Mouse (Mus musculus) splenic B cell, adult 2 months (primary cell): ENCODE measurements around the gene Kit.

Experiments
- DNase-seq: peaks from one replicate; pipeline ENCODE4 v3.0.0-alpha.2; 2011; ENCODE audit warnings: low read depth, low spot score
- H3K27me3 ChIP-seq: 2 replicates; pipeline ENCODE4 v1.6.1; 2012; ENCODE audit warnings: mild to moderate bottlenecking, low read length, moderate library complexity, mixed read lengths; ENCODE audit not compliant: control insufficient read depth, poor library complexity, insufficient read depth, severe bottlenecking
- H3K36me3 ChIP-seq: 2 replicates; pipeline ENCODE4 v1.6.1; 2012; ENCODE audit warnings: mild to moderate bottlenecking, low read length, moderate library complexity, mixed read lengths; ENCODE audit not compliant: control insufficient read depth, poor library complexity, insufficient read depth, severe bottlenecking

Kit gene

DNA sequence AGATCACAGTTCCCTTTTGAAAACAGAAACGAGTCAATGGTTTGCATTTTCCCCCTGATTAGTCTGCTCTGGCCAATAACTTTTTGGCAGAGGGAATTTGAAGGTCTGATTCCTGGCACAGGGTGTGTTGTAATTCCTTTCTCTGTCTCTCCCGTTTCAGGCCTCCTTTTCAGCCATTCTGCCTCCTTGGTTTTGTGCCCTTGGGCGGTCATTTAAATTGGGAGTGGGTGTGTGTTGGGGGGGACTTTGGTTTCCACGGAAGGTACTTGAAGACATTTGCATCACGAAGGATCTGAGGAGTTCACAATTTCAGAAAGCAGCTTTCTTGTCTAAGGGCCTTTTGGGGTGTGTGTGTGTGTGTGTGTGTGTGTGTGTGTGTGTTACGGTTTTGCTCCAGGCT lies 2.0 kb downstream of the Kit start:
- no peak for DNase-seq
- no peaks in the 10 kb centered on the region for H3K36me3 ChIP-seq

DNA sequence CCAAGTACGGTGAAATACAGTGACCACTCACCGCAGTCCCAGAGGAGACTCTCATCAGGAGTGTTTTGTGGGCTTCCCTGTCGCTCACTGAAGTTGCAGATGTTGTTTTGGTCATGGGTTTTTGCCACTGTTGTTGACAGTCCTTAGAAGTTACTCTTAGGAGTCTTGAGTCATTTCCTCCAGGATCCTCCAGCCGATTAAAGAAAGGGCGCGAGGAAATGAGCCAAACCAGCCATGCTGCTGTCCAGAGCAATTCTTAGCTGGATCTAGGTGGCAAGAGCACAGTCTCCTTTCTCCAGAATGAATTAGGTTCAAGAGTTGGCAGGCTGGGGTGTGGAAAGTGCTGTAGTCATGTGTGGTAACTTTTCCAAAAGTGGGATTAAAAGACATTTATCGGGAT lies 3.4 kb downstream of the Kit start:
- H3K36me3 ChIP-seq, result no peaks in the 10 kb centered on the region
- no peak for DNase-seq
- peaks cover 4% of the 10 kb centered on the region; the same call in 1 of the 2 replicates for H3K27me3 ChIP-seq

More for the DNA sequence above, 2.0 kb downstream of the Kit start:
- peaks cover 4% of the 10 kb centered on the region; the same call in 1 of the 2 replicates for H3K27me3 ChIP-seq

DNA sequence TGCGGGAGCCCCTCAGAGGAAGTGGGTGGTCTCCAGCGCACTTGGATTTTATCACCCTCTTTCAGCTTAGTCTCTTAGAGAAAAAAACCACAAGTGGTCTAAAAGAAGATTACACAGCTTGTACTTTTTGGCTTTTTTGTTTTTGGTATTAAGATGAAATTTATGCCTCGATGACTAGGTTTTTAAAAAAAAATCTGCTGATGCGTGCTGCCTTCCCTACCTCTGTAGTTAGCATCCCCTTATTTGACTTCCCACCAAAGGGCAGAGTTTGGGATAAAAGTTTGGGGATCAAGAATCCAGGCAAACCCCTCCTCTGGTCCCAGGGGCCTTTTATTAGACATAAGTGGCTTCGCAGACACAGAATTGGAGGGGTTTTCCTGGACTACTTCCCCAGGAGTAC lies 4.5 kb downstream of the Kit start:
- Histone ChIP-seq H3K27me3 (peaks cover 4% of the 10 kb centered on the region; the same call in 1 of the 2 replicates), H3K36me3 (no peaks in the 10 kb centered on the region)
- DNase-seq, result no peak

DNA sequence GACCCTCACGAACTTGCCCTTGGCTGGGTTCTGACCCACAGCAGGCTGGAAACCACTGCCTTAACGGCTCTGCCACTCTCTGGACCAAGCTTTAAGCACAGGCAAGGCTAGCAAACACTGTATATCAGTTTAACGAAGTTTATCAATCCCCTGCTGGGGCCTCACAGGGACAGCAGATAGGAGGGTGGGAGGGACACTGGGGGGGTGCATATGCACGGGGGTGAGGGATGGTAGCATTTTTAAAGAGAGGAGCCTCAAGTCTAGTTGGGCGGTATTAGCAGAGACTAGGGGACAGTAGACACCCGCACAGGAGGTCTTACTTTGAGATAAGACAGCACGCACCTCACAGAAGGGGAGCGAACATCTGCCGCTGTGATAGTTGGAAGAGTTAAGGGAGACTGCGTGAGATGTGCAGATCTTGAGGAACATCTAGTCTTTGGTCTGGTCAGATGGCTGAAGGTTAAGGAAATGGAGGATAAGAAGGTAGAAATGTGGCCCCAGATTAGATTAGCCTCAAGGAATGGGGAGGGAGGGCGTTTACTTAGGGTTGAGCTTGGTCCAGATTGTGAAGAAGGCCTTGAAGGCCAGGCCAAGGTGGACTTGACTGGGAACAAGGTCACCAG lies 5.0 kb downstream of the Kit start:
- no peaks in the 10 kb centered on the region for H3K36me3 ChIP-seq
- peaks cover 4% of the 10 kb centered on the region; the same call in 1 of the 2 replicates for H3K27me3 ChIP-seq
- no peak for DNase-seq

DNA sequence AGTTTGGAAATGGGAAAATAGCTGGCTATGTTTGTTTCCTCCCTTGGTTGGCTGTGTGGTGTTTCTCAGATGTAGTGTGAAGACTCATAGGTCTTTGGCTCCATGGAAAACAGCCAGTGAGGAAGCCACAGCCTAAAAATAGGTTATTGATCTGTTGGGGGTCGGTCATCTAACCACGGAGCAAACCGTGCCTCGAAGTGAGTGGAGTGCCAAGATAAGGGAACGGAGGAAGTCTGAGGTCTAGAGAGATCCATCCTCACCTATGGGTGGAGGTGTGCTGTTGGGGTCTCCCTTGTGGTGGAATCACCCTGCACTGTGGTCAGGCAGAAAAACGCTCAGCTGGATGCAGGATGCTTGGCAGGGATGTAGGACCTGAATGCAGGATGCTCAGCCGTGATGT lies 7.2 kb downstream of the Kit start:
- no peak for DNase-seq
- peaks cover 4% of the 10 kb centered on the region; the same call in 1 of the 2 replicates for H3K27me3 ChIP-seq
- no peaks in the 10 kb centered on the region for H3K36me3 ChIP-seq

DNA sequence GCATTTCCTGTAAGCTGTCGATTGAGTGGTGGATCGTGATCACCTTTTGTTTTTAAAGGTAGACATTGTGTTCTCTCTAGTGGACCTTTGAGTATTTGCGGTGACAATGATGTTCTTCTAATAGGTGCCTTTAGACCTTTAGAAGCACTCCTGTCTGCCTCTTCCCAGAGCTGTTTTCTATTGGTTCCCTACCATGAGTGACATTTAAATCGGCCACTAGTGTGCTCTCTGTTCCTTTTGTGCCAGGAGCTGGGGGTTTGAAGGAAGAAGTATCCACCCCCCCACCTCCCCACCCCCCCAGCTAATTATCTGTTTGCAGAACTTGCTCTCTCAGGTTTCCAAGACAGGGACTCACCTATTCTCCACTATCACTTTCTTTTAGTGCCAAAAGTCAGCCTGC lies 13.1 kb downstream of the Kit start:
- no peak for DNase-seq
- no peaks in the 10 kb centered on the region for H3K36me3 ChIP-seq
- no peaks in the 10 kb centered on the region for H3K27me3 ChIP-seq

DNA sequence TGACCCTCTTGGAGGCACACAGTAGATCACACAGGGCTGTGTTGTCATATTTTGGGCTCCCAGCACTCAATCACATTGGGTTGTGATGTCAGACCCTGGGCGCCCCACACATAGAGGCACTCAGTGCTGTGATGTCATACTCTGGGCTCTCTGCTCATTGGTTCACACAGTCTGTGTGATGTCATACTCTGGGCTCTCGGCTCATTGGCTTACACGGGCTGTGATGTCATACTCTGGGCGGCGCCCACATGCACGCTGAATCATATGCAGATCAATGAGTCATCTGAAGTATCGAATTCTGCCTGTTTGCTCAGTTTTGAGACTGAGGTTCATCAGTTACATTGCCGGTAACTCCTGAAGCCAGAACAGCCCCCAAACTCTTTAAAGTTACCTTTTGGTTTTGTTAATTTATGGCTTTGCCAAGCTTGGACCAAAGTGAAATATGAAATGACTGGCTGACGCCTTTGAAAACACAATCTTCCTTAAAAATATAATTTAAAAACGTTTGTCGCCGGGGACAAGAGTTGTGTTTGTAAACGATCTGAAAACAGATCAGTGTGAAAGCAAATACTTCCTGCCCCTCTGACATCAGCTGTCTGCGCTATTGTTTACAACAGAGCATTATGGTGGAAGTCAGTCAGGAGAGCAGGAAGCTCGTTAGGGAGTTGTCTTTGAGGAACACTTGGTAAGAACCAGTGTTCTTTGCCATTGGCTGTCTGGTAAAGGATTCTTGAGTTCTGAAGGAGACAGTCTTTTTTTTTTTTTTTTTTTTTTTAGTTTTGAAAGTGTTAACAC lies 15.0 kb downstream of the Kit start:
- Histone ChIP-seq H3K36me3 (no peaks in the 10 kb centered on the region), H3K27me3 (no peaks in the 10 kb centered on the region)
- DNase-seq, result no peak

DNA sequence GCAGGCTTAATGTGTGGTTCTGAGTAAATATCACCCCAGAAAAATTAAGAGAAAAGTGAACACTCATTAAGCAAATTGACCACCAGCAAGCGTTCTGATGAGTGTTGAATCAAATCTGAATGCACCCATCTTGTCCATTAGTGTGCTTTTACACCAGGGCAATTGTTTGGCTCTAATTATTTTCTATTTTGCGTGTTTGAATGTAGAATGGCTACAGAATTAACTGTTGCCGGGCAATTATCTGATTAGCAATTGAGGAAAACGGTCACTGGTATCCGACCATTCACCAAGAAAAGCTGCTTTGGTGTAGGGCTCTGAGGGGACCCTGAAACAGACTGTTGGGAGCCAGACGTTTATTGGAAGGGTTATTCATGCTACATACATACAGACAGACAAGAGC lies 16.2 kb downstream of the Kit start:
- Histone ChIP-seq H3K27me3 (no peaks in the 10 kb centered on the region), H3K36me3 (no peaks in the 10 kb centered on the region)
- no peak for DNase-seq

DNA sequence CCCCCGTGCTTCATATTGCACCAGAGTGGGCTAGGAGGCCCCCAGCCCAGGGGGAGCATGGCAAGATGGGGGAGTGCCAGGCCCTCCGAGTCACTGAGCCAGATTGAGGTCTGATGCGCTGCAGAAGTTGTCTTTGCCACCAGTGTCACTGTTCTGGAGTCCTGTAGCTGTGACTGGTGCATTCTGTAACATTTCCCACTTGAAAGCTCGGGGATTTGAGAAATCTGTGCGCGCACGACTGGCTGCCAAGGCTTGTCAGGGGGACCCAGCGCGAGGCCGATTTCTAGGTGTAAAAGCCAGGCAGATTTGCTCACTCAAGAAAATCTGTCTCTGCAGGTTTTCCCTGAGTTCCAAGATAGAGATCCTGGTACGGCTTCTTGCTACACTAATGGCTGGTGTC lies 16.9 kb downstream of the Kit start:
- Histone ChIP-seq H3K27me3 (no peaks in the 10 kb centered on the region), H3K36me3 (no peaks in the 10 kb centered on the region)
- no peak for DNase-seq

DNA sequence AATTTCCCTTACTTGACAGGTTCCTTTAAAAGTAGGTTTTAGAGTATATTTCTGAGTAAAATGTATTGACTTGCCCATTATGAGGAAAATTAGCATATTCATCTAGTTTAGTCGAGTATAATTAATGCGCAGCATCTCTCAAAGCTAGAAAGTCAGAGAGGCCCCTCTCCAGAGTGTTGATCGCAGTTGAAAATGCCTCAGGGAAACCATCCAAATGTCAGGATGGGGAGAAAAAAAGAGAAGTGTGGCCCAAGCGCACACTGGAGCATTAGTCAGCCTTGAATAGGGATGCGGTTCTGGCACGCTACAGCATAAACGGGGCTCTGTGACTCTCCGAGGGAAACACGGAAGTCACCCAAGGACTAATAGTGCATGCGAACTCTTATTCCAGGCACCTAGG lies 20.6 kb downstream of the Kit start:
- H3K27me3 ChIP-seq, result no peaks in the 10 kb centered on the region
- DNase-seq, result no peak
- H3K36me3 ChIP-seq, result no peaks in the 10 kb centered on the region

DNA sequence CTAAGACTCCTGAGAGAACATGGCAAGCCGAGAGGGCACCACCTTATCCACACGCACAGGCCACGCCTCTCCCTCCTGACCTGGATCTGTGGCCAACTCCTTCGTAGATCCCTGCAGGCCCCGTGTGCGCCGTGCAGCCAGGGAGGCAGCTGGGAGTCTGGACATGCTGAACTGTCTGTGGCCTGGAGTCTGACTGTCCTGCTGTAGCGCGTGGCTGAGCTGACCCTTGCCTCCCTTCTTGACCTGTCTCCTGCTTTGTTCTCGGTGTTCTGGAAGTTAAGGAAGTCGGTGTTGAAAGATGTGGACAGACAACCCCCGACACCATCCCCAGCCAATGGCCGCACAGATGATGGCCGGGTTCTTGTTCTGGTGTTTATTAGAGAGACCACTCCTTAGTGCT lies 21.5 kb downstream of the Kit start:
- no peaks in the 10 kb centered on the region for H3K27me3 ChIP-seq
- H3K36me3 ChIP-seq, result no peaks in the 10 kb centered on the region
- no peak for DNase-seq

DNA sequence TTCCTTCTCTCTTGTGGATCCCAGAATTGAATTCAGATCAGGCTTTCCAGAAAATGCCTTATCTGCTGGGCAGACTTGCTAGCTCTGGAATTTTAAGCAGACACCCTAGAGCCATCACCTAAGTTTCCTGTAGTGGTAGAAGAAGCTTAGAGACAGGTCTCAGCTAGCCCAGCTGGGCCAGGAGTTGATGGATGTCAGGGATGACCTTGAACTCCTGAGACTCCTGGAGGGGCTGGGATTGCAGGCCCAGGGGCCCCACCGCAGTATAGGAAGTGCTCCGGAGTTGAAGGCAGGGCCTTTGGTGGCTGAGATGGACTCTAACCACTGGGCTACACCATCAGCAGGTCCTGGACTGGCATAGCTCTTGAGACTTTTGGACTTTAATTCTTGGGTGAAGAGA lies 22.6 kb downstream of the Kit start:
- Histone ChIP-seq H3K27me3 (no peaks in the 10 kb centered on the region), H3K36me3 (no peaks in the 10 kb centered on the region)
- no peak for DNase-seq

DNA sequence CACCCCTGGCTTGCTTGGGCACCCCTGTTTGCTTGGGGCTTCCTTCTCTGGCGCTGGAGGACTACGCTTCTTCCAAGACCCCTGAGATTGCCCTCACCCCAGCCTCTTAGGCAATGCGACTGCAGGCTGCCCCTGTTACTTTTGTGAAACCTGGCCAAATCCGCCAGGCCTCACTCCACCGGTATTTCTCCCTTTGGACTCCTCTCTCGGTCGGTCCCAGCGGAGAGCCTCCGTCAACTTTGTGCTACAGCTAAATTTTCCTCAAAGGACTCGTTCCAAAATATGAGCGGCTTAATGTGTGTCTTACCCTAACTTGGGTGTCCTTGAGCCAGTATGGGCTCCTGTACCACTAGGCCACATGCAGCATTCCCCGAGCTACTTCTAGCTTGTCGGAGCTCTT lies 23.8 kb downstream of the Kit start:
- DNase-seq, result no peak
- H3K27me3 ChIP-seq, result no peaks in the 10 kb centered on the region
- no peaks in the 10 kb centered on the region for H3K36me3 ChIP-seq

DNA sequence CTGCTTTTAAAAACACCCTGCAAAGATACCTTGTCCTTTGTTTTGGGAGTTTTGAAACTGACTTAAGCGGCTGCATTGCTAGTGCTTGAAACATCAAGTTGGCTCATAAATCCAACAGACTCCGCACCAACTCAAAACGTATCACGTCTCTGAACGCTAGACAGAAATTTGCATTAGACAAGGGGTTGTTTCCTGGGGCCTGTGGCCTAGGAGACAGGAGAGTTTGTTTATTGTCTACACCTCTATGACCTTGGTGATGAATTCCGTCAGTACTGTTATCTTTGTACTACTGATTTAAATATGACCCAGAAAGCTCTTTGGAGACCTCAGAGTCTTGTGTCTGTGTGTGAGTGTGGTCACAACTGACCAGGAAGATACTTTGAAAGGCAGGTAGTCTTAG lies 25.3 kb downstream of the Kit start:
- H3K27me3 ChIP-seq, result no peaks in the 10 kb centered on the region
- no peaks in the 10 kb centered on the region for H3K36me3 ChIP-seq
- no peak for DNase-seq

DNA sequence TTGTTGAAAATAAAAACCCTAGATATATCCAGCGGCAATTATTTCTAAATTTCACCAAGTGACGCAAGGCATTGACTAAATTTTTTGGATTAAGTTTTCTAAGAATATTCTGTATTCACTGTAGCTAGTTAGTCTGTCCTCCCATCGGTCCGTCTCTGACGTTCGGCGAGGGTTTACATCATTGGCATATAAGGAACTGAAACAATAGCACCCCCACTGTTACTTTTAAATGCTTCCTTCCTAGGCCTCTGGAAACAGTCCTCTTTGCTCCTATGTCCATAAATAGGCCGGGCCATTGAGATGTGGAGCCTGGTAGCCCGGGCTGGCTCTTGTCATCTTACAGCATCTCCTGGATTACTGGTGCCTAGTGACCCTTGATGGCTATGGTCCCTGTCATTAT lies 29.5 kb downstream of the Kit start:
- peak; percentile 3 for DNase-seq
- H3K27me3 ChIP-seq, result no peaks in the 10 kb centered on the region
- no peaks in the 10 kb centered on the region for H3K36me3 ChIP-seq
